Mouse (Mus musculus) small intestine, adult 2 months (tissue): ENCODE results near the gene Cep41.

Experiments used
- CTCF ChIP-seq: fragments of 200-500 bp; IDR thresholded peaks from 2 replicates; pipeline ENCODE4 v1.5.1; 2012; ENCODE audit warnings: low read depth, mild to moderate bottlenecking, control low read depth, inconsistent platforms, low read length, moderate library complexity, mixed read lengths; ENCODE audit not compliant: insufficient replicate concordance, insufficient read length; ENCODE audit errors: extremely low read depth
- POLR2A ChIP-seq: fragments of 200-500 bp; IDR thresholded peaks from 2 replicates; pipeline ENCODE4 v1.6.1; 2012; ENCODE audit warnings: low read depth, mild to moderate bottlenecking, control low read depth, inconsistent platforms, low read length, moderate library complexity

DNA sequence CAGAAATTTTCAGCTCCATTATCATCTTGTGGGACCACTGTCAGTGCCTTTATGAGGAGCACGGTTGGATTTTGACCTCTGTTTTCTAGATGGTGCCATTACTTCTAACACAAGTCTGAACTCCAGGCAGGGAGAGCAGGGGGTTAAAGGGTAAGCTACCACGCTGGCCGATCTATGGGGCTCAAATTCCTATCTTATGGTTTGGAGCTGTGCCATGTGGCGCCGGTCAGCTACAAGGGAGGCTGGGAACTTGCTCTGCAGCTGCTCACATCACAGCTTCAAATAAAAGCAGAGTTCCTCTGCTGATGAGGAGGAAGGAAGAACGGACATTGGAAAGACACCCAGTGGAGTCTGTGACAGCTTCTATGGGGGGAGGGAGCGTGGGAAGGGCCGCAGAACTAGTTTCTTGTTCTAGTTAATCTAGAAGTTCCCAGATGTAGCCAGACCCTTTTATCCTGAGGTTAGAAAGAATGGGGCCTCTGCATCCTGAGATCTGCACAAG is 58.1 kb downstream of the Cep41 start:
- TF ChIP-seq CTCF (no peak), POLR2A (no peak)
